Mouse (Mus musculus): ENCODE data around the gene Gcm1. TPM values are rescaled to one million over a fixed set of nuclear protein-coding genes. Genes with fewer than 3 reads are reported as not detected.

The Gcm1 gene
- polyA plus RNA-seq, 1 experiment from 2014 or later: not detected

- H3K9me3 ChIP-seq (replicated peaks; ENCODE audit: control insufficient read depth, low read length): no peaks in the 10 kb centered on the region
- WGBS: 2% methylated on average over 47 of the region's 47 CpGs
- H3K4me3 ChIP-seq (ENCODE audit: low read depth, low read length): peak overlapping the region; percentile 72
- H3K4me1 ChIP-seq (ENCODE audit: control insufficient read depth, insufficient read depth, low read length): no peaks in the 10 kb centered on the region
- H3K27me3 ChIP-seq (ENCODE audit: control insufficient read depth, insufficient read depth, low read length): no peaks in the 10 kb centered on the region
- DNase-seq (ENCODE audit: low spot score) (peak; percentile 94), ATAC-seq (replicated peaks; ENCODE audit: insufficient number of reproducible peaks, low FRiP score, low TSS enrichment, low read depth) (peak; percentile 74)
- H3K9ac ChIP-seq (replicated peaks; ENCODE audit: low read length): peak overlapping the region; percentile 95
- peak overlapping the region; percentile 39 for H3K4me2 ChIP-seq (ENCODE audit: low read depth, low read length)
- peak overlapping the region; percentile 82 for H3K27ac ChIP-seq (replicated peaks; ENCODE audit: low read depth, low read length)
- no peaks in the 10 kb centered on the region for H3K36me3 ChIP-seq (replicated peaks; ENCODE audit: control insufficient read depth, insufficient read depth, low read depth, low read length)
Observed at GRCm38 (mm10) chr9:78112770-78113537, 61.2 kb downstream of the Gcm1 start.

DNA sequence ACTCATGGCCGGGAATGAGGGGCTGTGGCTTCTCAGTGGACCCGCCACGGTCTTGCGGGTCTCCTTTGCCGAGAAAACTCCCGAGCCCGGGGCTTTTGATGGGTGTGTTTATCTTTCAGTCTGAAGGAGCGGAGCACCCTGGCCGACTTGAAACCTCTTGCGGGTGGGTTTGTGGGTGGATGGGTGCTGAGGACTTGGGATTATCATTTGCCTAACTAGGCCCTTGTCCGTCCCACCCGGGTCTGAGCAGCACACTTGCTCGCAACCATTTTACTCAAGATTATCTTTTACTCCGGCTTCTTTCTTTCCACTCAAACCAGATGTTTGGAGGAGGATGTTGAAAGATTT, 61.8 kb downstream of the Gcm1 start:
- Histone ChIP-seq H3K4me3 (ENCODE audit: low read depth, low read length) (peak overlapping the region; percentile 72), H3K4me1 (ENCODE audit: control insufficient read depth, insufficient read depth, low read length) (no peaks in the 10 kb centered on the region), H3K4me2 (ENCODE audit: low read depth, low read length) (peak overlapping the region; percentile 39), H3K27ac (replicated peaks; ENCODE audit: low read depth, low read length) (peak overlapping the region; percentile 82), H3K9me3 (replicated peaks; ENCODE audit: control insufficient read depth, low read length) (no peaks in the 10 kb centered on the region), H3K9ac (replicated peaks; ENCODE audit: low read length) (peak overlapping the region; percentile 95), H3K36me3 (replicated peaks; ENCODE audit: control insufficient read depth, insufficient read depth, low read depth, low read length) (no peaks in the 10 kb centered on the region), H3K27me3 (ENCODE audit: control insufficient read depth, insufficient read depth, low read length) (no peaks in the 10 kb centered on the region)
- DNase-seq (ENCODE audit: low spot score) (peak; percentile 49), ATAC-seq (replicated peaks; ENCODE audit: insufficient number of reproducible peaks, low FRiP score, low TSS enrichment, low read depth) (no peak)
- 0% methylated on average over 14 of the region's 14 CpGs for whole genome bisulfite sequencing

Other genes starting within 250 kb of the Gcm1 start
- 97.0 and 106 TPM in 2 replicates for gene Elovl5, start 134.6 kb upstream of the Gcm1 start, polyA plus RNA-seq (2014; fragmentation: Nextera tagmentation; extraction: Ambion mirVana)
- 37.3 and 37.4 TPM in 2 replicates for gene Fbxo9, start 57.1 kb downstream of the Gcm1 start, polyA plus RNA-seq (2014; fragmentation: Nextera tagmentation; extraction: Ambion mirVana)
- gene Ick, start 57.3 kb downstream of the Gcm1 start, polyA plus RNA-seq (2014; fragmentation: Nextera tagmentation; extraction: Ambion mirVana): 33.4 and 35.2 TPM in 2 replicates
- 120 and 124 TPM in 2 replicates for gene Gsta4, start 130.8 kb downstream of the Gcm1 start, polyA plus RNA-seq (2014; fragmentation: Nextera tagmentation; extraction: Ambion mirVana)
- not detected in 2 replicates for gene Gsta1, start 178.7 kb downstream of the Gcm1 start, polyA plus RNA-seq (2014; fragmentation: Nextera tagmentation; extraction: Ambion mirVana)
- not detected in 2 replicates for gene Gm3776, start 205.2 kb downstream of the Gcm1 start, polyA plus RNA-seq (2014; fragmentation: Nextera tagmentation; extraction: Ambion mirVana)
- not detected in 2 replicates for gene Gm10639, start 238.0 kb downstream of the Gcm1 start, polyA plus RNA-seq (2014; fragmentation: Nextera tagmentation; extraction: Ambion mirVana)

All from embryonic facial prominence, embryonic 11.5 days (tissue).